Mouse (Mus musculus): ENCODE measurements around the gene Prkce. TPM values are rescaled to one million over a fixed set of nuclear protein-coding genes. Genes with fewer than 3 reads are reported as not detected.
A peak's percentile ranks its signal among the peaks of the same experiment; 100 is the strongest.

The Prkce gene
- total RNA-seq, 2 experiments from 2014 or later, result 276 to 292 TPM

DNA sequence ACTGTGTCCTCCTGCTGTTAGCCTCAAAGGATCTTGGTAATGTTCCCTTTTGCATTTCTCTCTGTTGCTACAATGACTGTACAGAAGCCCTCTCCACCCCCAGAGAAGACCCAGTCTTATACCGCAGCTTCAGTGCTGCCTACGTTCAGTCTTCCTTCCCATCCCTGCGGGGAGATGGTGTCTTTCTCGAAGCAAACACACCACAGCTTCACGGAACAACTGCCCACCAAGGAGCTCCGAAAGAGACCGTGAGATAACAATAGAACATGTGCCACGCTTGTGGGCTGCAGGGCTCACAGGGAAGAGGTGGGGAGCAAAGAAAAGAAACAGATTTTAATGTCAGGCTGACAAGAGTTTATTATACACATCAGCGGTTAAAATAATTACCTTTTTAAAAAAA is 46.7 kb downstream of the Prkce start:
- intact Hi-C loops (cut with DNase I), result loop anchor here (2.0 kb wide), 1 partner anchor 37 kb away; no protein-coding TSS in a partner anchor
- peak; percentile 65 to 74 for DNase-seq (ENCODE audit: low spot score in 2 of 2)

DNA sequence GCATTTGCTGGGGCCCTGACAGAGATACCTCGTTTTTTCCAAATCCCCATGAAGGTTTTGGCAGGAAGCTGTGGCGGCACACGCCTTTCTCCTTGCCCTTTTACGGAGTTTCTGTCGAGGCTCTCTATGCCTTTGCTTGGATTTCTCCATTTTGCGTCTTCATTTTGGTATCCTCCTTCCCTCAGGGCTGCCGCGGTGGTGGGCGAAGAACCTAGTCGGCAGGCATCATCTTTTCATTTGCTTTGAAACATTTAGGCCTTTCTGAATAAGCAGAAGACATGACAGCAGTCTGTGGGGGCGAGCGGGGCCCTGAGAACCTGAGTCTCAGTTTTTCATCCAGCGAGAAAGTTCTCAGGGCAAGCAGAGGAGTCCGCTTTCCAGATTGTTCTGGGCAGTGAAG is 47.2 kb downstream of the Prkce start:
- peak; percentile 55 to 59 for DNase-seq (ENCODE audit: low spot score in 2 of 2)

DNA sequence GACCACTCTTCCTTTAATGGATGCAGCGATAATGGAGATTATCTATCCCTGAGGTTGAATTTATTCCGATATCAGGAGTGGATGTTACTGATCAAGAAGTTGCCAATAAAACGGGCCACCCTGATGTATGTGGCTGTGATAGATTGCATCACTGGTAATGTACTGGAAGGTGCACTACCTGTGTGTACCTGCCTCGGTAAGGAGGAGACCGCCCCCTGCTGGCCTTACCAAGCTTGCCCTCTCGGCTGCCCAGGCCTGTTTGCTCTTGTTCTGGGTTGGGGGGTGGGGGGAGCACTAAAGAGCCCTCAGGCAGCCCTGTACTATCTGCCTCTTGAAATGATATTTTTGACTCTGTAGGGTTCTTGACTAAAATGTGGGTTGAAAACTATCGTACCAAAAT is 48.2 kb downstream of the Prkce start:
- intact Hi-C loops (cut with DNase I), result loop anchor here (2.0 to 5.0 kb wide), 2 partner anchors 35 to 48 kb away; partner anchors contain the start of gene Prkce

More for the DNA sequence above, 47.2 kb downstream of the Prkce start:
- intact Hi-C loops (cut with DNase I), result loop anchor here (2.0 to 5.0 kb wide), 2 partner anchors 36 to 47 kb away; partner anchors contain the start of gene Prkce

DNA sequence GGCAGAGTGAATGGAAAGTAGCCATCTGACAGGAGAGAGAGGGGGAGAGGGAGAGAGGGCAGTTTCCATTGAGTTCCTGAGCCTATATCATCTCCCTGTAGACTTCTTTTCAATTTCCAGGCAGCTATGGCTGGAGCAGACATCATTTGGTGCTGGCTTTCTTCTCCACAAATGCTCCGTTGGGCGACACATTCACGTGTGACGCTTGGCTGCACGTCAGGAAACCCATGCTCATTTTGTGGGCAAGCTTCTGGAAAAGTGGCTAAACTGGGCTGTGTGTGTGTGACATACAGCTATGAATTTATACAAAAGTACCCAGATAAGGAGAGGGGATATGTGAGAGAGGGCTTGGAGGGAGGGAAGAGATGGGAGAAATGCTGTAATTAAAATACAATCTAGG is 49.9 kb downstream of the Prkce start:
- DNase-seq (ENCODE audit: low spot score in 2 of 2), result no peak
- intact Hi-C loops (cut with DNase I), result loop anchor here (5.0 kb wide), 1 partner anchor 50 kb away; the partner anchor contains the start of gene Prkce

More for the DNA sequence above, 48.2 kb downstream of the Prkce start:
- DNase-seq (ENCODE audit: low spot score in 2 of 2), result no peak

DNA sequence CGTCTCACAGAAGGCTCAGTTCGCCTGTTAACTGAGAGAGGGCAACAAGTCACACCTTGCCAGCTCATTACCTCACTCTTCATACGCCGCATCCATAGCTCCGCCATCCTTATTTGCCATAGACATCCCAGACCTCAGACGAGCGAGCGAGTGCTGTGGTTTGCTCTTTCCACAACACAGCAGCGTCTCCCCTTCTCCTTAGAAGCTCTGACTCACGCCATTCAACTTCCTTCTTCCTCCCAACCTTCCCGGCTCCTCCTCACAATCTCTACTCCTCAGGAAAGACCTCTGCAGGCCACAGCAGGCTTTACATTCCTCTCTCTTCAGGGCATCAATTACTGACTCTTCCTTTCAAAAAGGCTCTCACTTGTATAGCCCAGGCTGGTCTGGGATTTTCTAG is 51.0 kb downstream of the Prkce start:
- no peak for DNase-seq (ENCODE audit: low spot score in 2 of 2)
- intact Hi-C loops (cut with DNase I), result loop anchor here (5.0 kb wide), 1 partner anchor 51 kb away; the partner anchor contains the start of gene Prkce

DNA sequence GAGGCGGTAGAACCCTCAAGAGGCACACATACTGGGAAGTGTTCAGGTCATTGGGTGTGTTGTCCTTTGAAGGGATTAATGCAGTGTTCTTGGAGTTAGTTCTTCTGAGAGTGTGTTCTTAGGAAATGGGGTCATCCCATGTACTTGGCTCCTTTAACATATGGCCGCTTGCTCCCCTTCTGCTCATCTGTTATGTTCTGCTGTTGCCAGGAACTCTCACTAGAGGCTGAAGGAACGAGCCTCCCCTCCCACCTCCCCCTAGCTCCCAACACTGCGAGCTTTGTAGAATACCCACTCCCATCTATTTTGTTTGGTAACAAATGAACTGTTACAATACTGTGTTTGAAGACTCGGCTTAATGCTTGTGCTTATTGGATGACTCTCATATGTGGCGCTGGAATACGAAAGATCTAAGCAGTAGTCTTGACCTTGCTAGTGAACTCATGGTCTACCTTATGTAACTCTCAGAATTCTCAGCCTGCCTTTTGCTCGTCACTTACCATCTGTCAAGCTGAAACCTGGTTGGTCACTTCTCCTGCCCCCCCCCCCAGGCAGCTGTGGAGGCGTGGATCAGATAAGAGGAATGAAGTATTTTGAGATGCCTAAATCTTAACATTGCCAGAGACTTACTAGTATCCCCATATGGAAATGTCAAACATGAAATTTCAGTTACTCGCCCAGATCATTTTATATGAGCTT is 58.1 kb downstream of the Prkce start:
- intact Hi-C loops (cut with DNase I), result no loop called here
- DNase-seq (ENCODE audit: low spot score in 2 of 2), result no peak

DNA sequence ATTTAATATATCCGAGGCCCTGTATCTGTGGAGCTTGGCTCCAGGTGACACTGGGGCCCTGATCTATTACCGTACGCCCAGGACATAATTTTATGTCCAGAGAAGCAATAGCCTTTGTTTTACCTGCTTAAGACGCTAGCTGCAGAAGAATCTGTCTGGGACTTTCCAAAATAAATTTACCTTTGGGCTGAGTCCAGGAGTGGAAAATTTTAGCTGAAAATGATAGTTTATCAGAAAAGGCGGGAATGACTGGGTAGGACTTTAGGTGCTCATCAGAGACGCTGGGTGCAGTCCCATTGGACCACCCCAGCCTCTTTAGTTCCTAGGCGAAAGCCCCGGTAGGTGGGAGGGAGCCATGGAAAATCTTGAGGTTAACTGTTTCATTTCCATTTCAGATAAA is 58.6 kb downstream of the Prkce start:
- intact Hi-C loops (cut with DNase I), result no loop called here
- DNase-seq (ENCODE audit: low spot score in 2 of 2), result no peak

DNA sequence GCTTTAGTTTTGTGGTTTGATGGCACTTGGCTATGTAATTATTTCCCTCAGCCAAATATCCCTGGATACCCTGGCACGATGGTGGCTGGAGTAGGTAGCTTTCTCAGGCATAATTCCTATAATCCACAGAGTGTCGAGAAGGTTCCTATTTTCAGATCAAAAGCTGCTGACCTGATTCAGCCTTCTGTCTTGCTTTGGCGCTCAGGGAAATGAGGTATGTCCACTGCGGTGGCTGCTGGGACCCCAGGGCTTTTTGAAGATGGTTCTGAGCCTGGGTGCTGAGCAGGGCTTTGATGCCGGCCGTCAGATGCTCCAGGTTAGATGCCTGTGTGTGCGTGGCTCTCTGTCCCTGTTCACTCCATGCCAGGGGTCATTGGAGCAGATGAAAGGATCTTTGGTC is 59.0 kb downstream of the Prkce start:
- no peak for DNase-seq (ENCODE audit: low spot score in 2 of 2)
- intact Hi-C loops (cut with DNase I), result no loop called here

DNA sequence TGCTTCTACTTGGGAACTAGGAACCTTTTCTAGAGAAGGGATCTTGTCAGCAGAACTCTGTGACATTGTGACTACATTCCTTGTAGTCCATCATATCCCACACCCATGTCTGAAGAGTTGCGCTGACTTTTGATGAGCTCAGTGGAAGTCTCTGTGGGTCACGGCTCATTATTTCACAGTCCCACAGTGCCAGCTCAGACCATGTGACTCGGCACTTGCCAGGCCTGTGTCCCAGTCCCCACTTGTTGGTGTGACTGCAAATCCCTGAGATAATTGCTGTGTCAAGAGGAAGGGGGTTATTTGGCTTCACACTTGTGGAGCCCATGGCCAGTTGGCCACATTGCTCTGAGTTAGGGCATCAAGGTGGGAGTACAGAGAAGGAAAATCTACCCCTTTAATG is 59.8 kb downstream of the Prkce start:
- intact Hi-C loops (cut with DNase I), result no loop called here
- no peak for DNase-seq (ENCODE audit: low spot score in 2 of 2)

DNA sequence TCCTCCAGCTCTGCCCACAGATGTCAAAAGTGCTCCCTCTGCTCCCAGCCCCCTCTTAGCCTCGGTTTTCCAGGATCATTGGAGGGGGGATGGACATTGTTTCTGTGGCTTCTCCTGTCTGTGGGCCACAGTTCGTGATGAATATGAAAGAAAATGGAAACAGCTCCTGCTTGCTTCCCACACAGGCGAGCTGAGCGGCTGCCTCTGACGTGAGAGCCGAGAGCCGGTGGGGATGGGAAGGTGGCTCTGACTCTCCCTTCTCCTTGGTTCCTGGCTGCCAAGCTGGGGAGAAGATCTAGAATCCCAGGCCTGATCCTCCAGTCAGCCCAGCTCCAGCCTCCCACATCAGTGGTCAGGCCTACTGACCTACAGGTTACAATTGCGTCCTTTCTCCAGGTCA is 61.3 kb downstream of the Prkce start:
- peak; percentile 69 to 79 for DNase-seq (ENCODE audit: low spot score in 2 of 2)
- intact Hi-C loops (cut with DNase I), result no loop called here

DNA sequence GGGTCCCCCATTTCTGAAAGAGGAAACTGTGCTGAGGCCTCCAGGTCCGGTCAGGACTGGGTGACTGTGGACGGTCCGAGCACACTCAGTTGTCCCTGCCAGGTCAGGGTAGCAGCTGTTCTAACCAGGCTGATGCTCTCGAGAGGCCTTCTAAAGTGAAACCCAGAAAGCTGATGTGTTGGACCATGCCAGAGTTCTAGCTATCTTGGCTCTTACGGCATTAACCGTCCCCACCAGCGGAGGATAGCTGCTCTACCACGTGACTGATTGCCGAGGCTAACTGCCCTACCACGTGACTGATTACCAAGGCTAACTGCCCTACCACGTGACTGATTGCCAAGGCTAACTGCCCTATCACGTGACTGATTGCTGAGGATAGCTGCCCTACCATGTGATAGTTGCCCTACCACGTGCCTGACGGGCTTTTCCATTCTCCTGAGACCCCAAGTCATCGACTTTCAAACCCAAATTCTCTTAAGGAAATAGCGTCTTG is 62.6 kb downstream of the Prkce start:
- intact Hi-C loops (cut with DNase I), result no loop called here
- DNase-seq (ENCODE audit: low spot score in 2 of 2), result no peak

DNA sequence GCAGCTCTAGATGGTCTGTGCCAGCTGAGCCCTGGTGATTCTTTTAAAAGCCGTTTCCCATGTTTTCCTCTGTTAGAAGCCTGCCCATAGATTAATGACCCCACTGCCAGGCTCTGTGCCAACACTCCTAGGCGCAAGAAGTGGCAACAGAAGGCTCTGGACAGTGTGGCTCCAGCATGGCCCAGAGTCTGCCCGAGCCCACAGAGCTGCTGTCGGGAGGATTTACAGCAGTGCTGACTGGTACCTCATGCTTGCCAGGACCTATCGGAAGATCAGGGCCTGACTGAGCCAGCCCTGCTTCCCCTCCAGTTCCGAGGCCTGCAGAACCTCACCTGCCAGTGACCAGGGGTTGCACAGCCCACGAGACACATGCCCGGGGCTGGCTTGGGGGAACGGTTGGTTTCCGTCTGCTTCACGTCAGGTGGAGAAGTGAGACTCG is 64.2 kb downstream of the Prkce start:
- intact Hi-C loops (cut with DNase I), result no loop called here

DNA sequence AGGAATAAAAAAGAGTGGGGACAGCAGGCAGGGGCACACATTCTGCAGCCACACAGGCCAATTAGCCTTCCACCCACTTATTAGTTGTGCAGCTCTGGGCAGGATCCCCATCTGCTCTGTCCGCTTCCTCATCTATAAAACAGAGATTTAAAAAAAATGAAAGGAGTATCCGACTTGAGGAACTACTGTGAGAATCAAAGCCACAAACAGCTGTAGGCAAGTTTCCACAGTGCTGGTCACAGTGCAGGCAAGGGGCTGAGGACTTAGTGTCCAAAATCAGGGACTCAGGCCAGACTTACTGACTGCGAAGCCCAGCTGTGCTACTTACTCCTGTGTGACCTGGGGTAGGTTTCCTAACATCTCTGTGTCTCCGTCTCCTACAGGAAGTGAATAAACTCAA is 64.7 kb downstream of the Prkce start:
- no peak for DNase-seq (ENCODE audit: low spot score in 2 of 2)
- intact Hi-C loops (cut with DNase I), result no loop called here

More for the DNA sequence above, 64.2 kb downstream of the Prkce start:
- no peak for DNase-seq (ENCODE audit: low spot score in 2 of 2)

DNA sequence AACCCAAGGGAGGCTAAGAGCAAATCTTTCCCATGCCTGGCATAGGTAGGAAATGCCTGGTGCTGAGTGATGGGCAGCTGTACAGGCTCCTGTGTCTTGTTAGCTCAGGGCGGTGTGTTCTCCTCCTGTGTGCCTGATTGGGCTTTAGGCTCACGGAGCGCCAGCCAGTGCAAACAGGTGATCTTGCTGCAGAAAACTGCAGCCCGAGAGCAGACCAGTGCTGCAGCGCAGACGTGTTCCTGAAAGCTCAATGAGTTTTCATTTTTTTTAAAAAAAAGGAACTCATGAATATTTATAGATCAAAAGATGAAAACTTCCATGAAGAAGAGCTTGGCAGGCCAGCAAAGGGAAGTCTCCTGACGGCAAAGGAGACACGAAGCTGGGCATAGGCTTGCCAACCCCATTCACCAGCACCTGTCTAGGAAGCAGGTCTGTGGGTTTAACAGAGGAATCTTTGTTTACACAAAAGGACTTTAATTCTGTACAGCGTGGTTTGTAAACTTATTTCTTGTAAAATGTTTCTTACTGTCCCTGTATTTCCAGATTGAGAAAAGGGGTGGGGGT is 67.1 kb downstream of the Prkce start:
- no peak for DNase-seq (ENCODE audit: low spot score in 2 of 2)
- intact Hi-C loops (cut with DNase I), result no loop called here

DNA sequence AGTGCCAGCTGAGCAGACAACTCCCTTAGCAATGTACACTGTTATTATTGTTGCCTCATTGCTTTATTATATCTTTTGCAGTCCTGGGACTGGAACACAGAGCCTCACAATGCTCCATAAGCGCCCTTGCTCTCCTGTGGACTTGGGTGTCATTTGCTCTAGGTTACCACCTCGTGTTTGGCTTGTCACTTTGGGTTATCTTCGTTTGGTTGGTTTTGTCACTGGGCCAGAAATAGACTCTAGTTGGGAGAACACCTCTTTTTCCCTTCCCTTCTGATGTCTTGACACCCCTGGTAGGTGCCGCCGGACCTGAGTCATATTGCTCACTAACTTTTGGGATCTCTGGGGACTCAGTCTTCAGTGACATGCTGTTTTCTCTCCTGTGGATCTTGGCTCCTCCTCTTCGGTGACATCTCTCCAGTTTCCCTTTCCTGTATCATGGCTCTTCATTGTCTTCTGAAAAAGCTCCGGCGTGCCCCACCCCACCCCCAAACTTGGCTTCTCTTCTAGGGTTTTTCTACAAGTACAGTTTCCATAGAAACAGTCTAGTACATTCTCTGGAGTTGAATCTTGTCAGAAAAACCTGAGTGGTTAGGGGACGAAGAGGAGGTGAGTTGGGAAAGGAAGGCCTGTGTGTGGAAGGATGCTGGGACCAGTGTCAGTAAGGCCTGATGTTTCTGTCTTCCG is 68.6 kb downstream of the Prkce start:
- intact Hi-C loops (cut with DNase I), result no loop called here
- DNase-seq (ENCODE audit: low spot score in 2 of 2), result no peak

DNA sequence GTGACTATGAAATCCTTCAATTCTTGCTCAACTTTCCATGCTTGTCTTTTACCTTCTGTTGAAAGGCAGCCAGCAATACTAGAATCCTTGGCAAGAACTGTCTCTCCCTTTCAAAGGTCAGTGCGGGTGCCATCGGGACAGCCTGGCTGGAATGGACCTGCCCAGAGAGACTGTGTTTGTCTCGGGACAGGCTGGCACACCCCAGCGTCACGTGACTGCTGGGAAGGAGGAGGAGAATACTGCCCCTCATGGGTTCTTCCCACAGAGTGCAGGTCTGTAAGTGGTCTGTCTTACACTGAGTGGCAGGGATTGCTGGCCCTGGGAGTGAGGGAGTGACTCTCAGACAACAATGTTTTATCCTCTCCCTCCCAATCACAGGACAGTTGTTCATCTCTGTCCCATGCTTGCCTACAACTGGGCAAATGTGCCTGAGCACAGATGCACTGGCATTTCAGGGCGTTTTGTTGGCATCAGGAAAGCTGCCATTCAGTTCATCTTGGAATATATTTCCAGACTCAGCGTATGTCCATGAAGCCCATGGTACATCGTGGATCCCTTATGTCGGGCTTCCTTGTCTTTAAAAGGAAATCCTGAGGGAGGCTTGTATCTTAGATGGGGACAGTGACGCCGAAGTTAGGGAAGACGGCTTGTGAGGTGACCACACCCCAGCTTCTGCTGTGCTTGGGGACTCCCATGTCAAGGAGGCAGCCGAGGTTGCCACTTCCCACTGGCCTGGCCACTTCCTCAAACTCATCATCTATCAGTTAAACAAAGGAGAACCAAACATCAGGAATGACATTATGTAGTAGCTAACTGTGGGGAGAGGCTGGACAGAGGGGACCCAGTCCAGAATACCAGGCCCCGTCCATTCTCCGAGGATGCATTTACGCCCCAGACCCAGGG is 69.5 kb downstream of the Prkce start:
- DNase-seq (ENCODE audit: low spot score in 2 of 2), result no peak
- intact Hi-C loops (cut with DNase I), result no loop called here

DNA sequence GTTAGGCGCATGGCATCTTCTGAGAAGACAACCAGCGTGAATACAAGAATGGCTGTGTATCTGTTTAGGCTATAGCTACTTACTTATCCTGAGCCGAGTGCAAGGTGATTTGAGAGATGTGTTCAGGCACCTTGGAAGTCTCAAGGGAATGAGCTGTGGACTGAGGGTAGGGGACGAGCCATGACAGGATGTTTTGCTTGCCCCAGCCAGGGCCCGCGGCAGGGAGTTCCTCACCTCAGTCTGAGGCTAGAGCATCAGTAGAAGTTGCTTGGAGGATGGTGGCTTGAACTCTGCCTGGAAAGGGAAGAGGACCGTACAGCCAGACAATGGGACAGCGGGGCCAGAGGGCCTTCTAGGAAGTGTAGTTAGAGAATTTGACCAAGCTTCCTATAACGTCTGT is 74.7 kb downstream of the Prkce start:
- DNase-seq (ENCODE audit: low spot score in 2 of 2), result no peak
- intact Hi-C loops (cut with DNase I), result no loop called here

DNA sequence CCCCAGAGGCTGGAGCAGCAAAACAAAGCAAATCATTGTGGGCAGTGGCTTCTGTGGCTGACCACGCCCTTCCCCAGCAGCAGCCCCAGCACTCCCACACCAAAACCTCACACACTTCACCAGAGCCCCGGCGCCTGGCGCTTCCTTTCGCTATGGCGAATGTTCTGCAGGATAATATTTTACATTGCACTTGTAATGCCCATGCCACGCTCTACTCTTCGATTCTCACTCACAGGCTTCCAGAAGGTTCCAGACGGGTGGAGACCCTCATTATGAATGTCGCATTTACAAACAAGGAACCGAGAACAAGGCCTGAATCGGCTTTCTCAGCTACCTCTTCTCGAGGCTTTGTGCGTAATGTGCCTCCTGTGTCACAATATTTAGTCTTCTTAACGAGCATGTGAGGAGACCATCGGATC is 75.5 kb downstream of the Prkce start:
- no peak for DNase-seq (ENCODE audit: low spot score in 2 of 2)
- intact Hi-C loops (cut with DNase I), result no loop called here

DNA sequence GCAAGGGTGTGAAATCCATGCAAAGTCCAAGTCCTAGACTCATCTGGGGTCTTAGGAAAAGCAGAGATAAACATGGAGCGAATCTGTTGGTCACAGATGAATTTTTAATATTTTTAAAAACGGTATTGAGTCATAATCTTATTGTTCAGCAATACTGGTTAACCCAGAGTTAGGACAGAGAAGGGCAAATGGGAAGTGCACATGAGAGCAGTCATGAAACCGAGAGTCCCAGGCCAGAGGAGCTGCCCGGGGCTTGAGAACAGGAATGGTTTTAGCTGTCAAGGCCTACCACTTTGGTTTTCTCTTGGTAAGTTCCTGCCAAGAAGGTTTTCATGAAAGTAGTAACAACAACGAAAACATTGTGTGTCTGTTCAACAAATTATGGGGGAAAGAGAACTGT is 76.8 kb downstream of the Prkce start:
- intact Hi-C loops (cut with DNase I), result no loop called here
- DNase-seq (ENCODE audit: low spot score in 2 of 2), result no peak

Measured in left cerebral cortex, postnatal 36 days (tissue).